Mouse (Mus musculus) testis, adult 2 months (tissue): ENCODE measurements around the gene Trim52.

Experiments
- CTCF ChIP-seq: fragments of 200-500 bp; IDR thresholded peaks from 2 replicates; pipeline ENCODE4 v1.5.1; 2012; ENCODE audit warnings: low read depth, mild to moderate bottlenecking, inconsistent platforms, low read length, moderate library complexity; ENCODE audit not compliant: control insufficient read depth, insufficient read depth, insufficient replicate concordance
- POLR2A ChIP-seq: fragments of 200-500 bp; IDR thresholded peaks from 2 replicates; pipeline ENCODE4 v1.6.1; 2012; ENCODE audit warnings: low read depth, mild to moderate bottlenecking, inconsistent platforms, low read length, moderate library complexity; ENCODE audit not compliant: control insufficient read depth

DNA sequence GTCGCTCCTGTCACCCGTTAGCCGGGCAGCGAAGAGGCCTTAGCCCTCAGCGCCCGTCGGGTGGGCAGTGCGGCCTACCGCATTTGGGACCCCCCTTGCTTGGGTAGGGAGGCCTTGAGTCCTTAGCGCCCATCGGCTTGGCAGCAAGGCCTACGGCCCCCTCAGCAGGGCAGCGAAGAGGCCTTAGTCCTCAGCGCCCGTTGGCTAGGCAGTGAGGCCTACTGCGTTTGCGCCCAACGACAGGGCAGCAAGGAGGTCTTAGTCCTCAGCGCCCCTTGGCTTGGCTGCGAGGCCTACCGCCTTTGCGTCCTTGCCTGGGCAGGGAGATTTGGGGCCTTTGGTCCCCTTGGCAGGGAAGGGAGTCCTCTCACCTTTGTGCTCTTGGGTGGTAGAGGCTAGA is 427 bp downstream of the Trim52 start:
- TF ChIP-seq CTCF: no peak
- TF ChIP-seq POLR2A: no peak
